Mouse (Mus musculus) right cerebral cortex, adult 2 months (tissue): ENCODE measurements around the gene Gm47841.

Experiments
- DNase-seq, 2 experiments: peaks; one replicate each; pipeline ENCODE4 v3.0.0; 2021 to 2022; ENCODE audit warnings: low spot score in 2 of 2

Gene Gm47841

GRCm38 (mm10) chr15:101047194-101047555 lies at the start of gene Gm47841:
Gene Gm47841 (minus strand): TSS chr15:101047397.
- no peak for DNase-seq

GRCm38 (mm10) chr15:101095392-101095791 lies 48.2 kb upstream of the Gm47841 start:
- no peak for DNase-seq

- no peak for DNase-seq
Observed at GRCm38 (mm10) chr15:101094979-101095378, 47.8 kb upstream of the Gm47841 start.

GRCm38 (mm10) chr15:101093988-101094387 lies 46.8 kb upstream of the Gm47841 start:
- DNase-seq: no peak

- no peak for DNase-seq
Observed at GRCm38 (mm10) chr15:101092829-101093648, 45.8 kb upstream of the Gm47841 start.

- DNase-seq: no peak
Observed at GRCm38 (mm10) chr15:101092121-101092828, 45.1 kb upstream of the Gm47841 start.

GRCm38 (mm10) chr15:101091551-101091950 lies 44.4 kb upstream of the Gm47841 start:
- no peak for DNase-seq

- no peak for DNase-seq
Observed at GRCm38 (mm10) chr15:101088291-101088690, 41.1 kb upstream of the Gm47841 start.

GRCm38 (mm10) chr15:101086956-101087355 lies 39.8 kb upstream of the Gm47841 start:
- DNase-seq: no peak

- no peak for DNase-seq
Observed at GRCm38 (mm10) chr15:101086451-101086850, 39.3 kb upstream of the Gm47841 start.

GRCm38 (mm10) chr15:101084499-101084898 lies 37.3 kb upstream of the Gm47841 start:
- no peak for DNase-seq

- no peak for DNase-seq
Observed at GRCm38 (mm10) chr15:101082236-101082635, 35.0 kb upstream of the Gm47841 start.

- no peak for DNase-seq
Observed at GRCm38 (mm10) chr15:101081035-101081548, 33.9 kb upstream of the Gm47841 start.

- DNase-seq: no peak
Observed at GRCm38 (mm10) chr15:101080031-101080520, 32.9 kb upstream of the Gm47841 start.

GRCm38 (mm10) chr15:101078731-101079156 lies 31.5 kb upstream of the Gm47841 start:
- DNase-seq: peak; percentile 47 to 59

- no peak for DNase-seq
Observed at GRCm38 (mm10) chr15:101077813-101078730, 30.9 kb upstream of the Gm47841 start, which contains the start of gene Fignl2. Gene Fignl2 (minus strand): TSS chr15:101078567.

- no peak for DNase-seq
Observed at GRCm38 (mm10) chr15:101077001-101077812, 30.0 kb upstream of the Gm47841 start.

- no peak for DNase-seq
Observed at GRCm38 (mm10) chr15:101076071-101077000, 29.1 kb upstream of the Gm47841 start.

- DNase-seq: no peak
Observed at GRCm38 (mm10) chr15:101075656-101076055, 28.5 kb upstream of the Gm47841 start.
